Comparison of ENCODE assay signal across 8 mouse cellular contexts in genomic region chr8:19968151-19968550, GRCm38 (mm10).
A peak's percentile ranks its signal among the peaks of the same experiment; 100 is the strongest.
DNase-seq lines count a peak whose midpoint lies in the region; TF ChIP-seq lines count a peak whose summit lies in the region.
"Not testable (repeated sequence)": the region's sequence is repeated elsewhere in the genome, so short reads cannot be mapped to it uniquely, and the experiment has no call there.

No protein-coding gene starts in this region.

- peak; percentile 20 to 21 for DNase-seq in B cell, adult 2 months
- DNase-seq in cerebellum, adult 8-10 months: peak; percentile 13
- DNase-seq in gastrocnemius, postnatal 10 days: peak; percentile 20
- DNase-seq in heart, postnatal 25 days (ENCODE audit: low spot score): peak; percentile 34
- DNase-seq in kidney, postnatal 4 days: peak; percentile 5 to 7
- peak; percentile 29 for DNase-seq in lung, adult 2 months
- DNase-seq in right cerebral cortex, adult 18-20 months: peak; percentile 4
- peak; percentile 28 to 30 for DNase-seq in thymus, postnatal 10 days (ENCODE audit: low spot score in 2 of 2)

- not testable (repeated sequence) for TF ChIP-seq POLR2A in lung, adult 2 months (IDR thresholded peaks at IDR 0.05; ENCODE audit: borderline replicate concordance, extremely low read depth, low read depth, low read length)

- TF ChIP-seq CTCF in lung, adult 2 months (IDR thresholded peaks at IDR 0.05; ENCODE audit: insufficient read depth, low read length): not testable (repeated sequence)

- WGBS in lung, adult 2 months: 50% methylated on average over 2 of the region's 2 CpGs

- not testable (repeated sequence) for H3K4me1 ChIP-seq in lung, adult 2 months (ENCODE audit: control insufficient read depth, insufficient read depth, low read length)

- intact Hi-C loops in heart, postnatal 25 days (cut with DNase I): not testable (repeated sequence)

- not testable (repeated sequence) for H3K4me3 ChIP-seq in lung, adult 2 months (replicated peaks; ENCODE audit: extremely low read depth, low read depth, low read length)
